Mouse (Mus musculus): ENCODE results near the gene Gm30191. TPM values are rescaled to one million over a fixed set of nuclear protein-coding genes. Genes with fewer than 3 reads are reported as not detected.
"Not testable (repeated sequence)": the region's sequence is repeated elsewhere in the genome, so short reads cannot be mapped to it uniquely, and the experiment has no call there.

Gm30191 gene
- total RNA-seq, 2 experiments from 2014 or later, result not detected

DNA sequence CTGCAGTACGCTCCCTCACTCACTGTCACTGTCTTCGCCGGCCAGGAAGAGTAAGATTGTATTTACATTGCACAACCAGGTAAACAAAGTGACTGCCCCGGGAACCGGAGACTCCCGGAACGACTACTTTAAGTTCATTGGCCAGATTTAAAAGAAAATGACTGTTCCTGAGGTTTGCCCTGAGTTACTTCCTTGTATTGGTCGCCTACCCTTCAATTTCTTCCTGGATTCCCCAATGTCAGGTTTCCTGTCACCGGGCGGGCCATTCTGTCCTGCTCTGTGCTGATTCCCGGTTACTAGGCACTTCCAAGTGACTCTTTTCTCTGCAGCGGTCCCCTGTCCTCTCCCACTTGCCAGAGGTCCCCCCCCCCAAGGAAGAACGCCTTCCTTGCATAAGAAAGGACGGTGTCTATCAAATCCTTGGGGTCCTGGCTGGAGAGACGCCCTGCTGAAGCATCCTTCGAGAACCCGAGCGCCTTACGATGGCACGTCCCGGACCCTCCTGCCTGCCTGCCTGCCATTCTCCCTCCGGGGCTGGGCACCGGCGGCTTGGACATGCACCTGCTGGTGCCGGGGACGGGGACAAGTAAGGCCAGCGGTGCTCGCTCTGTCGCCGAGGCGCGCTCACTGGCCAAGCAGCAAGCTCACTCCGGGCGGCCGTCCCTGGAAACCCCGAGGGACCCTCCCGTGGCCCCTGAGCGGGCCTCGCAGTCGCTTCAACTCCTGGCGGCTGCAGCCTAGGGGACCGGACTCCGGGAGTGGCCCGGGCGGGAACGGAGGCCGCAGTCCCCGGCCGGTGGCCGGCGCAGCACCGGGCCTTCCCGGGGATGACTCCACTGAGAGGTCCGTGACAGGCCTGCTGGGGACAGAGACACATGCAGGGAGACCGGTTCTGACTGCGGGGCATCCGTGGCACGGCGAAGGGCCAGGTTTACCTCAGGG lies 39.8 kb downstream of the Gm30191 start:
- no peak for DNase-seq (ENCODE audit: low spot score in 2 of 2)

GRCm38 (mm10) chr4:134287168-134287564 lies 40.4 kb downstream of the Gm30191 start:
- peak; percentile 93 to 96 for DNase-seq (ENCODE audit: low spot score in 2 of 2)

DNA sequence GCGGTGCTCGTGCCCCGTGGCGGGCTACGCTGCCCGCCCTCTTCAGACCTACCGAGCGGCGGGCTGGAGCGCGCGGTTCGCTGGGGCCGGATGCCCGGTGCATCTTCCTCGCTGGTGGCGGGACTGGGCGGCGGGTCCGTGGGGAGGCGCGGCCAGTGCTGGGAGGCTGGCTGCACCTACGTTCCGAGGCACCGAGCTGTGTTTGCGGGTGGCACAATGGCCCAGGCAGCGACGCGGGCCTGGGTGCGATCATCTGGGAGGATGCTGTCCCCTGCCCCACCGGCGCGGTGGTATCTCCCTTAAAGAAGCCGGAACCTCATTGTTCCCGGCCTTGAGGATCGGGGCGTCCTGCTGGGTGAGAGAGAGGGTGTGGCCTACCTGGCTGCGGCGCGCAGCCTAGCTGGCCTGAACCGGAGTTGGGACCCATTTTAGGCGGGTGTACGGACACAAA lies 40.9 kb downstream of the Gm30191 start, which contains the start of gene Pdik1l:
Gene Pdik1l, minus strand, starts transcription at position 321 of the 451 bp plus-strand sequence.
- peak; percentile 48 to 70 for DNase-seq (ENCODE audit: low spot score in 2 of 2)

DNA sequence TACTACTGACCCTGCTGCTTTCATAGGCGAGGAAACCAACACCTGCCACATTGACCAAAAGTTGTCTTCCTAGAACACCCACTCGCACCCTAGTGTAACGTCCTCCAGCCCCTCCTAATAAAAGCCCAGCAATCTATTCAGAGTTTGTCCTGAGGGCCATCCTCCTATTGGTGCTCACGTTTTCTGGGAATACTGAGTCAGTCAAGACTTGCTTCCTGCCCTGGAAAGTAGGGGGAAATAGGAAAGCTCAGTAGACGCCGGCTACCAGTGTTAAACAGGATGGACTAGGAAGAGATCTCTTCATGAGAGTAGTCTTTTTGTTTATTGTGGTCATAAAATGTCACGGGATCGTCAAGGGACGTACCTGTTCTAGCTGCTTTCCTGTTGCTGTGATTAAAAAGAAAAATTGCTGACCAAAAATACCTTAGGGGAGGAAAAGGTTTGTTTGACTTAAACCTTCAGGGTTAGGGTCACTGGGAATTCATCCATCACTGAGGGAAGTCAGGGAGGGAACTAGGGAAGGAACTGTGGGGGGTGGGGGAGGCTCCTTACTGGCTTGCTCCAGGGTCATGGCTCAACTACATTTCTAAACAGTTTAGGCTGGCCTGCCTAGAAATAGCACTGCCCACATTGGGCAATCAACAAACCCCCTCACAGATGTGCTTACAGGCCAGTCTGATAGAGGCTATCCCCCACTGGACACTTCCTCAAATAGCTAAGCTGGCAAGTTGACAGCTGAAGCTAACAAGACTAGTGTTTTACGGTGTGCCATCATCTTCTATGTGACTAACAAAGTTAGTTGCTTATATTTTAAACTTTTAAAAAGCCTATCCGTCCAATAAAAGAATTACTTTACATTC lies 41.9 kb downstream of the Gm30191 start:
- no peak for DNase-seq (ENCODE audit: low spot score in 2 of 2)

GRCm38 (mm10) chr4:134292067-134292466 lies 45.3 kb downstream of the Gm30191 start:
- DNase-seq (ENCODE audit: low spot score in 2 of 2), result peak; percentile 29 to 70

- no peak for DNase-seq (ENCODE audit: low spot score in 2 of 2)
These were observed 46.4 kb downstream of the Gm30191 start for GRCm38 (mm10) chr4:134293061-134293691.

- no peak for DNase-seq (ENCODE audit: low spot score in 2 of 2)
These were observed 47.0 kb downstream of the Gm30191 start for GRCm38 (mm10) chr4:134293692-134294163.

DNA sequence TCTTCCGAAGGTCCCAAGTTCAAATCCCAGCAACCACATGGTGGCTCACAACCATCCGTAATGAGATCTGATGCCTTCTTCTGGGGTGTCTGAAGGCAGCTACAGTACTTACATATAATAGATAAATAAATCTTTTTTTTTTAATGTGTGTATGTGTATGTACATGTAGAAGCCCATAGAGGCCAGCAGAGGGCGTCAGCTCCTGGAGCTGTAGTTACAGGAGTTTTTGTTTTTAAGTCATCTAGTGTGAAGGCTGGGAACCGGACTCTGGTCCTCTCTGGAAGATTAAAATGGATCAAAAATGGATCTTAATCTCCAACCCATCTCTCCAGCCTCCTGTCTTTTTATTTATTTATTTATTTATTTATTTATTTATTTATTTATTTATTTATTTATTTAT lies 49.4 kb downstream of the Gm30191 start:
- not testable (repeated sequence) for DNase-seq (ENCODE audit: low spot score in 2 of 2)

GRCm38 (mm10) chr4:134296523-134296922 lies 49.8 kb downstream of the Gm30191 start:
- DNase-seq (ENCODE audit: low spot score in 2 of 2), result no peak

GRCm38 (mm10) chr4:134297369-134297768 lies 50.6 kb downstream of the Gm30191 start:
- no peak for DNase-seq (ENCODE audit: low spot score in 2 of 2)

DNA sequence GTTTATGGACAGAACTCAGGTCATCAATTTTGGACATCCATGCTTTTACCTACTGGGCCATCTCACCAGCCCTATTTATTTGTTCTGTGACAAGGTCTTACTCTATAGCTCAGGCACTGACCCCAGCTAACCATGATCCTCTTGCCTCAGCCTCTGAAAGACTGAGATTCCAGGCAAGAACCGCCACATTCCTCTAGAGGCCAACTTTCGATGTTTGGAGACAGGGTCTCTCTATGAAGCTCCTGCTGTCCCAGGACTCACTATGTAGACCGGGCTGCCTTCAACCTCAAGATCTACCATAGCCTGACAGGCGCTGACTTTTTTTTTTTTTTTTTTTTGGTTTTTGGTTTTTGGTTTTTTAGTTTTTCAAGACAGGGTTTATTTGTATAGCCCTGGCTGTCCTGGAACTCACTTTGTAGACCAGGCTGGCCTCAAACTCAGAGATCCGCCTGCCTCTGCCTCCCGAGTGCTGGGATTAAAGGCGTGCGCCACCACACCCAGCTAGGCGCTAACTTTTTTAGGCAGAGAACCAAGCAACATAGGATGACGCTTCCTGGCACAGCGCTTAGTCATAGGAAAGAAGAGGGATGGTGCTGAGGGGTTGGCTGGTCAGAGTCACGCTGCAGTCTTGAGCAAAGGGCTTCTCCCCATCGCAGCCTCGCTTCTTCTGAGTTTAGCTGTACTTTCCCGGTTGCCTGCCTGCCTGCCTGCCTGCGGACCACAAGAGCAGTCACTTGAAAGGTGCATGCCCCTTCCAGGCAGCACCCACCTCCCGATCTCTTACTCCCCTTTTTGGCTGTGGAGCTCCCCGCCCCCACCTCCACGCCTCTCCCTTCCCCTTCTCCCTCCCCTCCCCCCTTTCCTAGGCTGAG lies 52.1 kb downstream of the Gm30191 start:
- no peak for DNase-seq (ENCODE audit: low spot score in 2 of 2)

DNA sequence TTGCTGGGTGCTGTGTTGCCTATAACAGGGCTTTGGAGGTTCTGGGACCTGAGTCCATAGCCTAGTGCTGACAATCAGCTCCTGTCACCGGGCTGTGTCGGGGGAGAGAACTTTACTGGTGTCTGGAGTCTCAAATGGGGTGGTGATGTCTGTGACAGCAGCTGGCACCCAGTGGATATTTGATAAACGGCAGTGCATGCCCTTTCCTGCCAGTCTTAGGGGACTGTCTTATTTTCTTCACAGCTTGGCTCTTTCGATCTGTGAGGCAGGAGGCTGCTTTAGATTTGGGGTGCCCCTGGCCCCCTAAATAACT lies 52.7 kb downstream of the Gm30191 start:
- no peak for DNase-seq (ENCODE audit: low spot score in 2 of 2)

Other genes with a start within 250 kb of the Gm30191 start
- gene Dhdds, start 246.0 kb upstream of the Gm30191 start, total RNA-seq (2021), result 10 to 100 TPM; 56.6 to 61.9 TPM
- gene Lin28a, start 228.1 kb upstream of the Gm30191 start, total RNA-seq (2021), result not detected
- not detected for gene Zfp683, start 193.1 kb upstream of the Gm30191 start, total RNA-seq (2021)
- gene Crybg2, start 186.1 kb upstream of the Gm30191 start, total RNA-seq (2021), result 1 to 10 TPM; 2.1 to 4.2 TPM
- 1 to 10 TPM in 1 of 2 experiments, under 1 TPM in 1; 0.74 to 1.9 TPM for gene Cd52, start 151.9 kb upstream of the Gm30191 start, total RNA-seq (2021)
- gene Ubxn11, start 144.4 kb upstream of the Gm30191 start, total RNA-seq (2021), result 10 to 100 TPM; 33.5 TPM
- 100 to 1,000 TPM; 250 to 270 TPM for gene Sh3bgrl3, start 118.1 kb upstream of the Gm30191 start, total RNA-seq (2021)
- 10 to 100 TPM; 15.3 to 17.2 TPM for gene Cep85, start 59.8 kb upstream of the Gm30191 start, total RNA-seq (2021)
- not detected for gene Gm7534, start 43.9 kb upstream of the Gm30191 start, total RNA-seq (2021)
- not detected for gene Catsper4, start 19.6 kb upstream of the Gm30191 start, total RNA-seq (2021)
- gene Cnksr1, start 8.5 kb upstream of the Gm30191 start, total RNA-seq (2021), result under 1 TPM; 0.13 to 0.64 TPM
- gene E130218I03Rik, start 3.3 kb upstream of the Gm30191 start, total RNA-seq (2021), result not detected
- 10 to 100 TPM; 11.9 to 12.2 TPM for gene Zfp593, start 1.3 kb upstream of the Gm30191 start, total RNA-seq (2021)
- 1 to 10 TPM; 1.6 to 1.7 TPM for gene Grrp1, start 7.2 kb downstream of the Gm30191 start, total RNA-seq (2021)
- 10 to 100 TPM; 16.4 to 17.8 TPM for gene Pdik1l, start 41.0 kb downstream of the Gm30191 start, total RNA-seq (2021)
- gene Trim63, start 68.2 kb downstream of the Gm30191 start, total RNA-seq (2021), result not detected
- under 1 TPM in 1 of 2 experiments, not detected in 1; 0.10 TPM for gene Slc30a2, start 96.2 kb downstream of the Gm30191 start, total RNA-seq (2021)
- gene Extl1, start 136.9 kb downstream of the Gm30191 start, total RNA-seq (2021), result 10 to 100 TPM; 46.1 to 48.0 TPM
- 1 to 10 TPM; 5.0 to 5.9 TPM for gene Pafah2, start 149.4 kb downstream of the Gm30191 start, total RNA-seq (2021)
- gene Stmn1, start 221.4 kb downstream of the Gm30191 start, total RNA-seq (2021), result 100 to 1,000 TPM; 373 to 429 TPM
- 10 to 100 TPM; 60.9 to 67.1 TPM for gene Paqr7, start 249.8 kb downstream of the Gm30191 start, total RNA-seq (2021)